Mouse (Mus musculus) cerebellum, adult 9-10 months (tissue): ENCODE measurements around the gene Alyref2.

ENCODE experiments used
- DNase-seq: peaks from one replicate; pipeline ENCODE4 v3.0.0; 2022

Gene Alyref2

GRCm38 (mm10) chr1:171501636-171502080, 1.6 kb upstream of the Alyref2 start:
- DNase-seq, result peak; percentile 46

- peak; percentile 57 for DNase-seq
These were observed 659 bp upstream of the Alyref2 start for GRCm38 (mm10) chr1:171502388-171503249.

DNA sequence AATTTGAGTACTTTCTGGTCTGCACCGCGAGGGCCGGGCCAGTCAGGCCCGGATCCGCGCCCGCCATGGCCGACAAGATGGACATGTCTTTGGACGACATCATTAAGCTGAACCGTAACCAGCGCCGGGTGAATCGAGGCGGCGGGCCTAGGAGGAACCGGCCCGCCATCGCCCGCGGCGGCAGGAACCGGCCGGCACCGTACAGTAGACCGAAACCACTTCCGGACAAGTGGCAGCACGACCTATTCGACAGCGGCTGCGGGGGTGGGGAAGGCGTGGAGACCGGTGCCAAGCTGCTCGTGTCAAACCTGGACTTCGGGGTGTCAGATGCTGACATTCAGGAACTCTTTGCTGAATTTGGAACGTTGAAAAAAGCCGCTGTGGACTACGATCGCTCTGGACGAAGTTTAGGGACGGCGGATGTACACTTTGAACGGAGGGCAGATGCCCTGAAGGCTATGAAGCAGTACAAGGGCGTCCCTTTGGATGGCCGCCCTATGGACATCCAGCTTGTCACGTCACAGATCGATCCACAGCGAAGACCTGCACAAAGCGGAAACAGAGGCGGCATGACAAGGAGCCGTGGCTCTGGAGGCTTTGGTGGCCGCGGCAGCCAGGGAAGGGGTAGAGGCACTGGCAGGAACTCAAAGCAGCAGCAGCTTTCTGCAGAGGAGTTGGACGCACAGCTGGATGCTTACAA, 464 bp downstream of the Alyref2 start:
- peak; percentile 60 for DNase-seq

GRCm38 (mm10) chr1:171504586-171504985, 1.3 kb downstream of the Alyref2 start:
- DNase-seq, result no peak

- DNase-seq, result no peak
These were observed 10.0 kb downstream of the Alyref2 start for GRCm38 (mm10) chr1:171513234-171513633.

- no peak for DNase-seq
These were observed 10.5 kb downstream of the Alyref2 start for GRCm38 (mm10) chr1:171513760-171514159.

DNA sequence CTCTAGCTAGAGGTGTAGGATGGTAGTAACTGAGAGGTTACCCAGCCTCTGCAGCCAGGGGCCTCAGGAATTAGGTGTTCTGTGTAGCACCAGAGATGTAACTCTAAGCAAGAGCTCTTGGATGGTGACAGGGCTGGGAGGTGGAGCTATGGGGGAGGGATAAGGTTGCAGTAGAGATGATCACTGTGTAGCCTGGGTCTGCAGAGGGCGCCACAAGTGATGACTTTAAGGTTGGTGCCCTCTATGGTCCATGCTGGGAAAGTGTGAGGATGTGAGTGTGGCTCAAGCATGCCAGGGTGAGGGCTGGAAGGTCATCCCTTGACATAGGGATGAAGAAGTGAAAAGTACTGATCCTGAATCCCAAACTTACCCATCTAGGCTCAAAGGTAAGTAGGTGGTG, 11.8 kb downstream of the Alyref2 start:
- no peak for DNase-seq

GRCm38 (mm10) chr1:171515557-171515956, 12.3 kb downstream of the Alyref2 start:
- no peak for DNase-seq

DNA sequence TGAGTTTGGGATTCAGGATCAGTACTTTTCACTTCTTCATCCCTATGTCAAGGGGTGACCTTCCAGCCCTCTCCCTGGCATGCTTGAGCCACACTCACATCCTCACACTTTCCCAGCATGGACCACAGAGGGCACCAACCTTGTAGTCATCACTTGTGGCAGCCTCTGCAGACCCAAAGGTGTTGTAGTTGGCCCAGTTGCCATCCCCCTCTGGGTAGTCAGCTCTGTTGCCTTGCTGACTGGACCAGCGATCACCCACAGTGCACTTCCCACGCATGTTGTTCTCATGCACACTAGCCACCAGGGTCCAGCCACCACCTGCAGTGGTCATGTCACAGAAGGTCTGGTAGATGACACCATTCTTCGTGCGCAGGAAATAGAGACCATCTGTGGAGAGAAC, 28.1 kb downstream of the Alyref2 start:
- no peak for DNase-seq

GRCm38 (mm10) chr1:171532830-171533229, 29.6 kb downstream of the Alyref2 start:
- no peak for DNase-seq

DNA sequence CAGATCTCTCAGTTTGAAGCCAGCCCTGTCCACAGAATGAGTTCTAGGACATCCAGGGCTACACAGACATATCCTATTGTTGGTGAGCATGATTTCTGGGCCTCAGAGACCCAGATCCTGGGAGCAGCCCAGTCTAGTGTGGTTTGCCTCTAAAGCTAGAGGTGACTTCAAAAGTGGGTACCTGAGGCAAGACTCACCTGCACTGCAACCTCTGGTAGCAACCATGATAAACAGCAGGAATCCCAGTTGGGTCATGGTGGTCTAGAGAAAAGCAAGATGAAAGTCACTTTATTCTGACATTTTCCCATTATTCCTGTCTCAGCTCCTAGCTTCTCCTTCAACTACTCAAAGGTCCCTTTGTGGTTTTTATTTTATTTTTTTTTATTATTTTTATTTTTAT, 31.3 kb downstream of the Alyref2 start:
- DNase-seq, result no peak

GRCm38 (mm10) chr1:171535194-171535593, 31.9 kb downstream of the Alyref2 start, which contains the start of gene Itln1:
Gene Itln1, minus strand, starts transcription at chr1:171535294.
- no peak for DNase-seq

GRCm38 (mm10) chr1:171540694-171541093, 37.4 kb downstream of the Alyref2 start:
- no peak for DNase-seq

- DNase-seq, result no peak
These were observed 48.0 kb downstream of the Alyref2 start for GRCm38 (mm10) chr1:171551326-171551725.

- no peak for DNase-seq
These were observed 49.0 kb downstream of the Alyref2 start for GRCm38 (mm10) chr1:171552230-171552629.

DNA sequence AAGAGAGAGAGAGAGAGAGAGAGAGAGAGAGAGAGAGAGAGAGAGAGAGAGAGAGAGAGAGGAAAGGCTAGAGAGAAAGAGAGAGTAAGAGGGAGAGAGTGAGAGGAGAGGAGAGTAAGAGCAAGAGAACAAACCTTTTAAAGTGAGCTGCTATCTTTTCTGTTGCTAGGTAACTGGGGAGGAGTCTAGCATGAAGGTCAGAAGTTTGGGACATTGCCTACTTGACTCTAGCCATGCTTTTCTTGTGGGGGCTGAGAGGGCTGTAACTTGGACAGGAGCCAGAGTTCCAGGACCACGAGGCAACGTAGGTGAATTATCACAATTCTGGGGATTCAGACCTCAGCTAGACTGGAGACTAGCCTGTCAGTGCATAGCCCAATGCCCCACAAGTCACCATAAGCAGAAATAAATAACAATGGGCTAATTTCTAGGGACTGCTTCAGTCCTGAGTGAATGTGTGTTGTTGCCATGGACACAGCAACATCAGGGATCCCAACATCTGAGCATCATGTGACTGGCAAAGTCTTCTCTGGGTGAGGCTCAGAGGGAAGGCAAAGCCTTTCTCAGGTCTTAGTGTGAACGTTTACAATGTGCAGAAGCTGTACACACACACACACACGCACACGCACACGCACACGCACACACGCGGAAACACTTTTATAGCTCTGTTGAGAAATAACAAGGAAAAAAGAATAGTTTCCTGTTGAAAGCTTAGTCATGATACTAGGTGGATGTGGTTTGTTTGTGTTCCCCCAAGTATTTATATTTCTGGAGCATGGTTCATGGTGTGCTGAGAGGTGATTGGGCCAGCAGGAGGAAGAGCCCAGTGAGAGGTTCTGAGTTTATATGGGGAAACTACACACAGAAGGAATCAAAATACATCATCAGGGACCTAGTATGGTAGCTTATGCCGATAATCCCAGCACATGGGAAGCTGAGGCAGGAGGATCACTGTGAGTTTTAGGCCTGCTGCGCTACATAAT, 50.4 kb downstream of the Alyref2 start:
- no peak for DNase-seq
